Mouse (Mus musculus) forebrain, embryonic 10.5 days (tissue): ENCODE results near the gene Zkscan2. TPM values are rescaled to one million over a fixed set of nuclear protein-coding genes. Genes with fewer than 3 reads are reported as not detected.

ENCODE experiments used
- DNase-seq: peaks from one replicate; pipeline ENCODE4 v3.0.0-alpha.2; 2017; ENCODE audit warnings: low spot score; ENCODE audit errors: extremely low spot score
- H3K27ac ChIP-seq: fragments of 300-500 bp; sonication (generic); 2 replicates; pipeline ENCODE4 v1.5.1; 2016; ENCODE audit warnings: mild to moderate bottlenecking
- H3K27me3 ChIP-seq: fragments of 300-500 bp; sonication (generic); 2 replicates; pipeline ENCODE4 v1.6.1; 2016; ENCODE audit warnings: mild to moderate bottlenecking; ENCODE audit not compliant: poor library complexity, severe bottlenecking
- H3K36me3 ChIP-seq: fragments of 300-500 bp; sonication (generic); replicated peaks from 2 replicates; pipeline ENCODE4 v1.6.1; 2016; ENCODE audit warnings: mild to moderate bottlenecking, moderate library complexity
- H3K4me1 ChIP-seq: fragments of 300-500 bp; sonication (generic); 2 replicates; pipeline ENCODE4 v1.6.1; 2016
- H3K4me3 ChIP-seq: fragments of 300-500 bp; sonication (generic); 2 replicates; pipeline ENCODE4 v1.5.1; 2016; ENCODE audit warnings: mild to moderate bottlenecking, moderate library complexity
- H3K9me3 ChIP-seq: fragments of 300-500 bp; sonication (generic); 2 replicates; pipeline ENCODE4 v1.6.1; 2016; ENCODE audit warnings: mild to moderate bottlenecking, moderate library complexity
- WGBS: fragments of 180-500 bp; shearing (Covaris S2); methylation state at CpG from one replicate; pipeline ENCODE4 v1.1.7; 2016; 5-methylcytosine and 5-hydroxymethylcytosine counted together
- polyA plus RNA-seq: library from polyadenylated mRNA; unstranded; fragments of >200 nt; fragmentation: Nextera tagmentation; extraction: Ambion mirVana; gene quantifications from 2 replicates; pipeline ENCODE4 v1.2.1, GENCODE M21; 2016

The Zkscan2 gene
- 4.6 and 5.0 TPM in 2 replicates for polyA plus RNA-seq

GRCm38 (mm10) chr7:123500239-123501219 lies at the start of gene Zkscan2:
Gene Zkscan2 (minus strand): TSS chr7:123500449.
- H3K27ac ChIP-seq = peak within 1 kb of the TSS; percentile 94
- H3K9me3 ChIP-seq = no peaks in the 10 kb centered on the region; the same call in 1 of the 2 replicates
- peak; percentile 87 for DNase-seq
- no peaks in the 10 kb centered on the region for H3K27me3 ChIP-seq
- H3K4me3 ChIP-seq = peak within 1 kb of the TSS; percentile 78
- peaks cover 20% of the 10 kb centered on the region for H3K36me3 ChIP-seq
- 2% methylated on average over 71 of the region's 71 CpGs for whole genome bisulfite sequencing
- peaks cover 29% of the 10 kb centered on the region for H3K4me1 ChIP-seq

GRCm38 (mm10) chr7:123529190-123529589 lies 28.9 kb upstream of the Zkscan2 start:
- no peaks in the 10 kb centered on the region for H3K36me3 ChIP-seq
- 96% methylated on average over 3 of the region's 3 CpGs for WGBS
- H3K4me1 ChIP-seq = peaks cover 5% of the 10 kb centered on the region; the same call in 1 of the 2 replicates
- no peaks in the 10 kb centered on the region for H3K27me3 ChIP-seq
- H3K4me3 ChIP-seq = no peak overlapping the region
- H3K9me3 ChIP-seq = no peaks in the 10 kb centered on the region; the same call in 1 of the 2 replicates
- DNase-seq = no peak
- no peak overlapping the region for H3K27ac ChIP-seq

GRCm38 (mm10) chr7:123525761-123526160 lies 25.5 kb upstream of the Zkscan2 start:
- WGBS = 77% methylated on average over 10 of the region's 10 CpGs
- no peaks in the 10 kb centered on the region for H3K36me3 ChIP-seq
- no peaks in the 10 kb centered on the region for H3K27me3 ChIP-seq
- DNase-seq = no peak
- peaks cover 5% of the 10 kb centered on the region; the same call in 1 of the 2 replicates for H3K4me1 ChIP-seq
- no peaks in the 10 kb centered on the region for H3K9me3 ChIP-seq
- no peak overlapping the region for H3K27ac ChIP-seq
- no peak overlapping the region for H3K4me3 ChIP-seq

GRCm38 (mm10) chr7:123524218-123524861 lies 24.1 kb upstream of the Zkscan2 start:
- no peaks in the 10 kb centered on the region for H3K9me3 ChIP-seq
- H3K27ac ChIP-seq = no peak overlapping the region
- no peak overlapping the region for H3K4me3 ChIP-seq
- peaks cover 5% of the 10 kb centered on the region; the same call in 1 of the 2 replicates for H3K4me1 ChIP-seq
- peak; percentile 67 for DNase-seq
- no peaks in the 10 kb centered on the region for H3K36me3 ChIP-seq
- no peaks in the 10 kb centered on the region for H3K27me3 ChIP-seq
- WGBS = 29% methylated on average over 8 of the region's 8 CpGs

GRCm38 (mm10) chr7:123507946-123508345 lies 7.7 kb upstream of the Zkscan2 start:
- Histone ChIP-seq H3K27ac (no peak overlapping the region), H3K9me3 (peaks cover 32% of the 10 kb centered on the region), H3K36me3 (no peaks in the 10 kb centered on the region), H3K4me3 (no peak overlapping the region), H3K4me1 (no peaks in the 10 kb centered on the region), H3K27me3 (no peaks in the 10 kb centered on the region)
- WGBS = 75% methylated on average over 7 of the region's 7 CpGs
- no peak for DNase-seq

- Histone ChIP-seq H3K4me1 (peaks cover 29% of the 10 kb centered on the region), H3K4me3 (no peak overlapping the region), H3K27ac (no peak overlapping the region), H3K36me3 (no peaks in the 10 kb centered on the region), H3K27me3 (no peaks in the 10 kb centered on the region), H3K9me3 (peaks cover 24% of the 10 kb centered on the region)
- DNase-seq = no peak
- WGBS = 52% methylated on average over 1 of the region's 1 CpGs
Observed at GRCm38 (mm10) chr7:123503358-123503757, 3.1 kb upstream of the Zkscan2 start.

GRCm38 (mm10) chr7:123499481-123500238 lies 589 bp downstream of the Zkscan2 start:
- Histone ChIP-seq H3K4me3 (peak overlapping the region; percentile 78), H3K4me1 (peaks cover 29% of the 10 kb centered on the region), H3K27me3 (no peaks in the 10 kb centered on the region), H3K36me3 (peaks cover 27% of the 10 kb centered on the region), H3K9me3 (no peaks in the 10 kb centered on the region), H3K27ac (peak overlapping the region; percentile 94)
- DNase-seq = no peak
- 48% methylated on average over 19 of the region's 19 CpGs for WGBS

GRCm38 (mm10) chr7:123487703-123488102 lies 12.5 kb downstream of the Zkscan2 start:
- Histone ChIP-seq H3K4me3 (no peak overlapping the region), H3K9me3 (no peaks in the 10 kb centered on the region), H3K27ac (no peak overlapping the region), H3K36me3 (peaks cover 17% of the 10 kb centered on the region), H3K4me1 (no peaks in the 10 kb centered on the region), H3K27me3 (no peaks in the 10 kb centered on the region)
- 91% methylated on average over 5 of the region's 5 CpGs for WGBS
- no peak for DNase-seq

- 93% methylated on average over 1 of the region's 1 CpGs for WGBS
Observed at GRCm38 (mm10) chr7:123467961-123468360, 32.3 kb downstream of the Zkscan2 start.

GRCm38 (mm10) chr7:123465692-123466387 lies 34.4 kb downstream of the Zkscan2 start:
- DNase-seq = peak; percentile 73
- no peaks in the 10 kb centered on the region for H3K27me3 ChIP-seq
- no peaks in the 10 kb centered on the region for H3K9me3 ChIP-seq
- WGBS = 39% methylated on average over 6 of the region's 6 CpGs
- 0 out of 2 replicates have a peak, but pooled peaks cover 5% of the 10 kb centered on the region for H3K4me1 ChIP-seq
- H3K4me3 ChIP-seq = no peak overlapping the region
- H3K36me3 ChIP-seq = no peaks in the 10 kb centered on the region
- H3K27ac ChIP-seq = no peak overlapping the region

More at GRCm38 (mm10) chr7:123467961-123468360, 32.3 kb downstream of the Zkscan2 start:
- no peak for DNase-seq
- Histone ChIP-seq H3K27ac (no peak overlapping the region), H3K27me3 (no peaks in the 10 kb centered on the region), H3K4me1 (no peaks in the 10 kb centered on the region), H3K4me3 (no peak overlapping the region), H3K9me3 (no peaks in the 10 kb centered on the region; the same call in 1 of the 2 replicates), H3K36me3 (no peaks in the 10 kb centered on the region)

GRCm38 (mm10) chr7:123463569-123463968 lies 36.7 kb downstream of the Zkscan2 start:
- Histone ChIP-seq H3K4me3 (no peak overlapping the region), H3K4me1 (0 out of 2 replicates have a peak, but pooled peaks cover 5% of the 10 kb centered on the region), H3K36me3 (no peaks in the 10 kb centered on the region), H3K9me3 (no peaks in the 10 kb centered on the region), H3K27me3 (no peaks in the 10 kb centered on the region), H3K27ac (no peak overlapping the region)
- peak; percentile 5 for DNase-seq
- 87% methylated on average over 4 of the region's 4 CpGs for WGBS
